Mouse (Mus musculus) myocyte (in vitro differentiated cells): ENCODE measurements around the gene Prps2.

ENCODE experiments used
- CEBPB ChIP-seq: IDR thresholded peaks from 2 replicates; pipeline ENCODE4 v1.6.1; 2011; ENCODE audit warnings: mild to moderate bottlenecking, moderate library complexity; ENCODE audit not compliant: poor library complexity, insufficient read depth, severe bottlenecking
- E2F4 ChIP-seq: IDR thresholded peaks from one replicate; pipeline ENCODE4 v1.6.1; 2011; ENCODE audit warnings: mild to moderate bottlenecking, control low read depth, moderate library complexity; ENCODE audit not compliant: insufficient read depth
- MAX ChIP-seq: IDR thresholded peaks from one replicate; pipeline ENCODE4 v1.6.1; 2011; ENCODE audit warnings: low read depth, mild to moderate bottlenecking, control low read depth
- MYOD1 ChIP-seq, 3 experiments: IDR thresholded peaks; one replicate each; pipeline ENCODE4 v1.6.1; 2011; ENCODE audit warnings: control low read depth in 2 of 3, low read depth in 2 of 3, mild to moderate bottlenecking in 2 of 3, moderate library complexity in 1 of 3; ENCODE audit not compliant: insufficient read length in 2 of 3, control insufficient read depth in 1 of 3
- MYOG ChIP-seq, 3 experiments: IDR thresholded peaks; one replicate each; pipeline ENCODE4 v1.6.1; 2011; ENCODE audit warnings: control low read depth in 2 of 3, low read depth in 2 of 3, mild to moderate bottlenecking in 2 of 3; ENCODE audit not compliant: insufficient read length in 2 of 3, control insufficient read depth in 1 of 3, insufficient read depth in 1 of 3
- POLR2A ChIP-seq: IDR thresholded peaks from one replicate; pipeline ENCODE4 v1.6.1; 2011; ENCODE audit warnings: low read depth, mild to moderate bottlenecking, control low read depth, moderate library complexity; ENCODE audit not compliant: insufficient read length
- POLR2AphosphoS2 ChIP-seq: IDR thresholded peaks from one replicate; pipeline ENCODE4 v1.6.1; 2011; ENCODE audit warnings: low read depth, control low read depth; ENCODE audit not compliant: insufficient read length
- SRF ChIP-seq: IDR thresholded peaks from one replicate; pipeline ENCODE4 v1.6.1; 2011; ENCODE audit warnings: low read depth; ENCODE audit not compliant: control insufficient read depth, insufficient read length
- TCF12 ChIP-seq: IDR thresholded peaks from one replicate; pipeline ENCODE4 v1.6.1; 2011; ENCODE audit warnings: mild to moderate bottlenecking, control low read depth; ENCODE audit not compliant: poor library complexity, insufficient read depth, severe bottlenecking

DNA sequence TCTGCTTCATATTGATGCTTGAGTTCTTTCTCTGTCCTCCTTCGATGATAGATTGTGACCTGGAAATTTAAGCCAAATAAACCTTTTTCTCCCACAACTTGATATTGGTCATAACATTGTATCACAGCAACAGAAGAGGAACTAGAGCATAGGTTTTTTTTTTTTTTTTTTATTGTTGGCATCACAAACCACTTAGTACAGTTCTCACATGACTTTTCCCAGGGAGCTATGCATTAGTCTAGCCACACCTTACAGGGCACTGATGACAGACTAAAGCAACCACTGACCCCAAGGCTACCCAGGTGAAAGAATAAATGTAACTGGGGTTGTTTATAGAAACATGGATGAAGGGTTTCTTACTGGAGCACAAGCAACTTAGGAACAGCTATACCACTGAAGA, 44.6 kb downstream of the Prps2 start:
- TF ChIP-seq TCF12 (no peak), E2F4 (no peak), POLR2A (no peak), MYOD1 (IDR thresholded peaks at IDR 0.05; ENCODE audit: control insufficient read depth in 1 of 3, insufficient read length in 2 of 3, low read depth in 2 of 3) (no peak), MYOG (IDR thresholded peaks at IDR 0.05; ENCODE audit: control insufficient read depth in 1 of 3, insufficient read depth in 1 of 3, insufficient read length in 2 of 3, low read depth in 2 of 3) (no peak), SRF (no peak), CEBPB (no peak), POLR2AphosphoS2 (no peak), MAX (no peak)
